Mouse (Mus musculus) cerebellum, postnatal 14 days (tissue): Measurements from ENCODE around the gene Stom.

ENCODE experiments used
- DNase-seq, 2 experiments: peaks; one replicate each; pipeline ENCODE4 v3.0.0; 2021; ENCODE audit warnings: mixed read lengths in 2 of 2

Gene Stom

GRCm38 (mm10) chr2:35271817-35272216, 65.0 kb downstream of the Stom start:
- DNase-seq = no peak

DNA sequence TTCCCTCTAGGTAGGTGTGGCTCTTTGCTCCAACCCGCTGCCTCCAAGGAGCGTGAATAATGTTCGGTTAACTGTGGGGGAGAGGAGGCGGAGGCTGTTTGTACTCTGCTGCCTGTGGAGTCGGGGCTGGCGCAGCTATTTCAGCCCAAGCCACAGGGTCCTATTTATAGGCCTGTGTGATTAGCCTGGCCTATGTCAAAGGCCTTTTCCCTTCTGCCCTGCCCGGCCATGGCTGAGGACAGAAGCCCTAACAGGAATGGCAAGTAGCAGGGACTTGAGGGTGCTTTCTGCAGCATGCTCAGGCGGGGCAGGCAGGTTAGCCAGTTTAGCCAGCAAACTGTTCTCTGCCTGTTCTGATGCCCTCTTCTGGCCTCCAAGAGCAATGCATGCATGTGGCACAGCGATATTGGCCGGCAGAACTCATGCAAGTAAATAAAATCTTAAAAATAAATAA, 66.2 kb downstream of the Stom start:
- peak; percentile 72 to 73 for DNase-seq

DNA sequence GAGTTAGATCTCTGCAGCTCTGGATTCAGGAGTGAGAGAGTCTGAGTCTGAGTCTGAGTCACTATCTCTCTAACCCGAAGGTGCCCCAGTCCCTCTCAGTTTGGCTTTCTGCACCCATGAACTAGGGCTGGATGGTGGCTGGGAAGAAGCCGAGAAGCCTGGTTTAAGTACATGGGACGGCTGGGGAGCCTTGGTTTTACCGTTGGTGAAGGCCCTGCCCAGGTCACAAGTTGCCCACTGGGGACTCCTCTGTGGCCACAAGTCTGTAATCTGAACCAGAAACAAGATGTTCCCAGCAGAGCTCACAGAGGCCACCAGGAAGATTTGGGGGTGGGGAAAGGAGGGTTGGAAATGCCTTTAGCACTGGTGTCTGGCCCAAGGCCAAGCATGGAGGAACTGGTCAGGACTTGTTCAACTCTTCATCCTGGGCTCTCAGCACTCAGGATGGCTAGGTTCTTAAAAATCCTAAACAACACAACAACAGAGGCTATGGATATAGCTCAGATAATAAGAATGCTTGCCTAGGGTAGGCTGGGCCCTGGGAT, 67.0 kb downstream of the Stom start:
- DNase-seq = no peak

DNA sequence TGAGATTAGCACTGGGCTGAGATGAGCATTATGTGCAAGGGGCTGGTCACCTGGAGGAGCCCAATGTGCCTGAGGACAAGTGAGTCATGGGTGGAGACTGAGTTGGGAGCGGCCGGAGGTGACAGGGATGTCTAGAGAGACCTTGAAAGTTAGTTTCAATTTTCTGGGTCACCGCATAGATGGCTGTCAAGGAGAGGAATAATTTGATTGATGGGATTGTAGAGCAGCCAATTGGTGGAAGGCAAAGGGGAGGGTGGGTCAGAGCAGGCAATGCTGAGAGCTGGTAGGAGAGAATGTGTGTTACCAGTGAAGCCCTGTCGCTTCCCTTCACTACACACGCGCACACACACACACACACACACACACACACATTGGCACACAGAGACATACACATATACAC, 67.6 kb downstream of the Stom start:
- no peak for DNase-seq

GRCm38 (mm10) chr2:35267876-35268566, 68.8 kb downstream of the Stom start:
- DNase-seq = no peak

DNA sequence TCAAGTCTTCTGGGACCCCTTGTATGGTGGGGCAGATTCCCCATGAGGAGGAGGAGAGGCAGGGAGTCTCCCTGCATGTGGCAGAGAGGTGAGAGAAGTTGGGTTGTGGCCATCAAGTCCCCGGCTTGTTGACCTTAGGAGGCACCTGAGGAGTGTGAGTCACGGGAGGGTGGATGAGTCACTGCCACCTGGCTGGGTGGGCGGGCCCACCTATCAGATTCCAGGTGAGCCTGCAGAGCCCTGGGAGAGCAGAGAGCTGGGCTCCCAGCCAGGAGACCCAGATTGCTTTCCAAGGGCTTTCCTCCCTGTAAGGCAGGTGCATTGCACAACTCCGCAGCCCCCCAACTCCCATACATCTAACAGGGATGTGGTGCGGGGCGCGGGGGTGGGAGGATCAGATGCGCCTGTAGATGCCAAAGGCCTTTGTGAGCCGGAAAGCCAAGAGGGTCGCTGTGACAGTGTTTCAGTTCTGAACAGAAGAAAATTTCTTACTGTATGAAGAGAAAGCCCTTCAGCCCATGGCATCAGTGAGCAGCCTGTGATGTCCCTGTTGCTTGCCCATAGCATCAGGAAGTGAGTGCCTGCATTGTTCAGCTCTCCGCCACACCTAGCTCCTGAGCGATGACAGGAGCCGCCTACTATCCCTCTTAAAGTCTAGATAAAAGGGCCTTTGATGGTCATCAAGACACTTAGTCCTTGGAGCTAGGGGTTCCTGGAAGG, 69.5 kb downstream of the Stom start:
- no peak for DNase-seq

- DNase-seq = no peak
Measured at GRCm38 (mm10) chr2:35266251-35266905, 70.4 kb downstream of the Stom start.

DNA sequence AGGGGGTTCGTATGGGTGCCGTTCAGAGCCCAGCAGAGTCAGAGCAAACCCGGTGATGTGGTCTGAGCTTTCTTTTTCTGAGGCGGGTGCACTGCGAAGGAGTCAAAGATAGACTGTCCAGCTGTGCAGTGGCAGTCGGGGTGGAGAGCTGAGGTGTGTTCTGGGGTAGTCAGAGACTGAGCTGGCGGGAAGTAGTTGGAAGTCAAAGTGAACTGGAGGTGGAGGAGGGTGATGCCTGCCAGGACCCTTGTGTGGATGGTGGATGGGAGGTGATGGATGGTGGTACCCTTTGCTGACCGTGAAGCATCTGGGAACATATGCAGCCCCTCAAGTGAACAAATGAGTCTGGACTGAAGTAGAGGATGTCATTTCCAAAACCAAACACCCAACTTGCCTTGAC, 71.0 kb downstream of the Stom start:
- DNase-seq = no peak

GRCm38 (mm10) chr2:35265296-35265695, 71.5 kb downstream of the Stom start:
- no peak for DNase-seq

DNA sequence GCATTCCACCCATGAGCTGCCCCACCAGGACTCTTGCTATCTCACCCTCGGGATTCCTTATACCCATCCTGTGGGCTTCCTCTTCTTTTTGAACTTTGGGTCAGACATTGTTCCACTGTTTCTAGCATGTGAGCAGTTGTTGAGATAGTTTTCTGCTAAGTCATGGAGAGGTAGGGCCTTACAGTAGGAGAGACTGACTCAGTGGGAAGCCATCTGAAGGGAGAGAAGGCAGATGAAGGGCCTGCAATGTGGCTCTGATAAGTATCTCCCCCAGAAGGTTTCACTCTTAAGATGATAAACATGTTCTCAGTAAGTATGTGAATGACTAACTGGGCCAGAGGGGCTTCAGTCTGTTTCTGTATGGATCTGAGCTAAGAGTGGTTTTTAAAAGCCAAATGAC, 72.7 kb downstream of the Stom start:
- no peak for DNase-seq
